Mouse (Mus musculus) effector memory CD4-positive, alpha-beta T cell, adult 7 months (primary cell): ENCODE measurements around the gene Ormdl2. TPM values are rescaled to one million over a fixed set of nuclear protein-coding genes. Genes with fewer than 3 reads are reported as not detected.

Source experiments
- polyA plus RNA-seq: library from polyadenylated mRNA; unstranded; fragments of 100-300 nt; shearing (Covaris generic); gene quantifications from one replicate; pipeline ENCODE4 v1.2.1, GENCODE M21; 2017

Ormdl2 gene
- polyA plus RNA-seq = 46.6 TPM

DNA sequence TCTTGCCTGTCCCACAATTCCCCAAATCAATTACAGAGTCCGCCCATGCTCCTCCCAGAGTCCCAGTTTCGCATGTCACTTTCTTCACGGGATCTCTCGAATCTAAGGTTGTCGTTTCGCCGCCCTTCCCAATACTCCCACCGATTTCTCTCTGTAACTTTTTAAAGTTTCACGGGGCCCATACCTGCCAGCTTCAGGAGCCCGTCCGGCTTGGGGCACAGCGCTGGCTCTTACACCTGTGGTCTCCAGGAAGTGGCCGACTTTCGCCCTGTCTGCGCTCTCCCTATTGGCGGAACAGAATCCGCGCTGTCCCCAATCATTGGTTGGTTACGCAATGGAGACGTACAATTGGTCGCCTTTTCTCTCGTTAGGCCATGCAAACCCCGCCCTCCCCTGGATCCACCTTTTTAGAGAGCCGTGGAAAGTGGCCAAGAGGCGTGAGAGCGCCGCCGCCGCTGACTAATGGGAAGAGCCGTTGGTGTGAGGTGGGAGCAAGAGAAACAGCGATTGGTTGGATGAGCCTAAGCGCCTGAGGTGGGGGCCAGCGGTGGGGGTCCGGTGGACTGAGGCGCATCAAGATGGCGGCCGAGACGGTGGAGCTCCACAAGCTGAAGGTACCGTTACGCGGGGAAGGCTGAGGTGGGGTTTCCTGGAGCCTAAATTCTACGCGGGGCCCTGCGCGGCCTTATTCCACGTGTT, at the start of gene Ormdl2:
Gene Ormdl2, minus strand, starts transcription at position 288 of the 699 bp plus-strand sequence.

DNA sequence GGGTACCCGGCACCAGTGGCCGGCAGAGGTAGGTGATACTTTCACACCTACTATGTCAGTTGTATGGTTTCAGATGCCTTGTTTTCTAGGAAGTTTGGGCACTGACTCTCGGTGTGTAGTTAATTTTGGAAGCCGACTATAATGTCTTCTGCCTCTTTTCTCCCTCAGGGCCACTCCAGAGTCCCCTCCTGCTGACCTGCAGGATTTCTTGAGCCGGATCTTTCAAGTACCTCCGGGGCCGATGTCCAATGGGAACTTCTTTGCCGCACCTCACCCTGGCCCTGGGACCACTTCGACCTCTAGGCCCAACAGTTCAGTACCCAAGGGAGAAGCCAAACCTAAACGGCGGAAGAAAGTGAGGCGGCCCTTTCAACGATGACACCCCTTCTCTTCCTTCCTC, 4.4 kb downstream of the Ormdl2 start, which contains the start of gene Sarnp:
Gene Sarnp, plus strand, starts transcription at position 301 of the 400 bp plus-strand sequence.

DNA sequence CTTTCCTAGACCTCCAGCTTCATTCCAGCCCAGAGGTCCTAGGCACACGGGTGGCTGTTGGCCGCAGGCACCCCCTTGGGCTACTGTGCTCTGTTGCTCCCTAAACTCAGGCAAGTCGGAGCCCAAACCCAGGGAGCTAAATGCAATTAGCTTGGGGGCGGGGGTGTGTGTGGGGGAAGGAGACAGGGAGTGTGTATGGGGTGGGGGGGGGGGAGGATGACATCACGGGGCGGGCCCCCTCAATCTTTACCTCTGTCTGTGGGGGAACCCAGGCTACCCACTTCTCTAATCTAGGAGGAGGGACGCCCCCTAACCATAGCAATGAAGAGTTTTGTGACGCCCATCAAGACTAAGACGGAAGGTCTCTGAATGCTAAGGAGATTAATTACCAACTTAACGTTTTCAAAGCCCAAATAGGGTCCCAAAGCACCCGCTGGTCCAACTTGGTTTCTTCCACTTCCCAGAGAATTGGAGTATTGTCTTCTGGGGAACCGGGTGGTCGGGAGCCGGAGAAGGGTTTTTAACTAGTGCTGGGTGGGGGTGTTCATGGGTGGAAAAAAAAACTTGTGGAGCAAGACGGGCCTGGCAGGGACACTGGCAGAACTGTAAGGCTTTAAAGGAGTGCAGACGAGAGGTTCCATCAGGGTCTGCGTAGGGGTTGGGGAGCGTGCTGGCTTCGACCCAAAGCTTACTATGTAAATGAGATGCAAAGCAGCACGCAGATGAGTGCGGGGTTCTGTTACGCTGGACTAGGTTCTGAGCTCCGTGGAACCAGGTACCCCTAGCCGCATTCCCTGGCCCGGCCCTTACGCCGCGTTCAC, 17.0 kb downstream of the Ormdl2 start, which contains the start of gene Tmem198b:
Gene Tmem198b, minus strand, starts transcription at position 100 of the 821 bp plus-strand sequence.

DNA sequence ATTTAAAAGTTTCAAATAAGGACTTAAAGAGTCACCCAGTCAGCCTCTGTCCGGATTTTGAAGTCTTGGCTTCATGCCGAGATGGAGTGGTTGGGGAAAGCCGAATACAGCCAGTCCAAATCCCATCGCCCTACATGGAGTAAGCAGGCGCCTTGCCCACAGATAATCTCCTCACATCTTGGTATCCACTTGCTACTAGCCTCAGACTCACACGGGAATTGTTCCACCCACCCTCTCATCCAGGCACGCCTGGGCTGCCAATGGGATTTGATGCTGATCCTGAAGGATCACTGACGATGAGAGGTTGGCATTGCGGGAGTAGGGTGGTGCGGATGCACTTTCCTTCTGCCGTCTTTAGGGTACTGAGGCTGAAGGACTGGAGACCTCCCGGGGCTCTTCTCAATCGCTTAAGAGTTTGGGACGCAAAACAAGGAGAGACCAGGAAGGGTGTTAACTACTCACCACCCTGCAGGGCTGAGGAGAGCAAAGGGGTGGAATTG, 17.6 kb downstream of the Ormdl2 start, which contains the start of gene Dnajc14:
Gene Dnajc14, plus strand, starts transcription at position 292 of the 500 bp plus-strand sequence.

DNA sequence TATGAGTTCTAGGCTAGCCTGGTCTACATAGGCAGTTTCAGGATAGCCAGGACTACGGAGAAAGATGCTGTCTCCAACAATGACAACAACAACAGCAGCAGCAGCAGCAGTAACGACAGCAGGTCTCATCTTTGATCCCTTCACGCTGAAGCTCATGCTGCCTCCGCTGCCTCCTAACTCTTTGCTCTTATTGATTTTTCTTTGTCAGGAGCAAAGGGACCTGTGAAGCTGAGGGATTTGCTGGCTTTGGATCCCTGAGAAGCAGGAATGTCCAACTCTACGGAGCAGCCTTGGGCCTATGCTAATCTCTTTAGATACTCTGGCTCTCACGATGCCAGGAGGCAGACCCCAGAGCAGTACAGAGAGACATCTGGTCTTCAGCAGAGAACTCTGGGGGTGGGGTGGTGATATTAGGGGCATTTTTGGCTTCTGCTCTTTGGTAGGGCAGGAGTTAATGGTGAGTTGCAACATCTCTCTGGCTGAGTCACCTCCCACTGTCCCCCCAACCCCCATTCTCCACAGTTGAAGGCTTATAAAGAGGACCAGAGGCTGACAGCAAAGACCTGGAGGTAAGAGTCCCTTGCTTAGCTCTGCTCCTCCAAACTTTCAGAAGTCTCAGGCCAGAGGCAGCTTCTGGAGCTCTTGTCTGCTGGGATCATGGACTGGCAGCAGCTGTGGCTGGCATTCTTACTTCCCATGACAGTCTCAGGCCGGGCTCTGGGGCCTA, 30.9 kb downstream of the Ormdl2 start, which contains the start of gene Mmp19:
Gene Mmp19, plus strand, starts transcription at position 513 of the 727 bp plus-strand sequence.

Other genes starting within 250 kb of the Ormdl2 start
- 1.8 TPM for gene Erbb3, start 232.0 kb downstream of the Ormdl2 start, polyA plus RNA-seq
- gene Rps26, start 194.9 kb downstream of the Ormdl2 start, polyA plus RNA-seq = 444 TPM
- 1.2 TPM for gene Ikzf4, start 175.7 kb downstream of the Ormdl2 start, polyA plus RNA-seq
- 3.7 TPM for gene Suox, start 147.6 kb downstream of the Ormdl2 start, polyA plus RNA-seq
- 21.6 TPM for gene Rab5b, start 125.4 kb downstream of the Ormdl2 start, polyA plus RNA-seq
- gene Pmel, start 117.5 kb downstream of the Ormdl2 start, polyA plus RNA-seq = 2.7 TPM
- 15.5 TPM for gene Cdk2, start 116.6 kb downstream of the Ormdl2 start, polyA plus RNA-seq
- 511 TPM for gene Dgka, start 76.8 kb downstream of the Ormdl2 start, polyA plus RNA-seq
- gene Pym1, start 73.8 kb downstream of the Ormdl2 start, polyA plus RNA-seq = 22.9 TPM
- 0.15 TPM for gene Mmp19, start 30.7 kb downstream of the Ormdl2 start, polyA plus RNA-seq
- 65.8 TPM for gene Dnajc14, start 17.6 kb downstream of the Ormdl2 start, polyA plus RNA-seq
- gene Tmem198b, start 17.3 kb downstream of the Ormdl2 start, polyA plus RNA-seq = 3.0 TPM
- gene Sarnp, start 4.3 kb downstream of the Ormdl2 start, polyA plus RNA-seq = 120 TPM
- 1.8 TPM for gene Gdf11, start 70.1 kb upstream of the Ormdl2 start, polyA plus RNA-seq
- not detected for gene Cd63, start 79.3 kb upstream of the Ormdl2 start, polyA plus RNA-seq
- gene Rdh5, start 101.2 kb upstream of the Ormdl2 start, polyA plus RNA-seq = 5.1 TPM
- gene Bloc1s1, start 102.4 kb upstream of the Ormdl2 start, polyA plus RNA-seq = 119 TPM
- 45.6 TPM for gene Itga7, start 112.2 kb upstream of the Ormdl2 start, polyA plus RNA-seq
- gene Mettl7b, start 139.3 kb upstream of the Ormdl2 start, polyA plus RNA-seq = not detected
- 0.17 TPM for gene Olfr9, start 167.8 kb upstream of the Ormdl2 start, polyA plus RNA-seq
- not detected for gene Olfr763, start 189.1 kb upstream of the Ormdl2 start, polyA plus RNA-seq
- gene Olfr764-ps1, start 218.3 kb upstream of the Ormdl2 start, polyA plus RNA-seq = not detected
- gene Olfr765, start 228.4 kb upstream of the Ormdl2 start, polyA plus RNA-seq = not detected
- not detected for gene Olfr766-ps1, start 247.3 kb upstream of the Ormdl2 start, polyA plus RNA-seq